Mouse (Mus musculus) central nervous system, embryonic 11.5 days (tissue): ENCODE results near the gene Vsx1. TPM values are rescaled to one million over a fixed set of nuclear protein-coding genes. Genes with fewer than 3 reads are reported as not detected.

ENCODE experiments used
- polyA plus RNA-seq: library from polyadenylated mRNA; depleted of rRNA; stranded (reverse); fragments of >200 nt; gene quantifications from 2 replicates; pipeline ENCODE4 v1.2.3, GENCODE M21; 2012; rRNA removed

The Vsx1 gene
- polyA plus RNA-seq: 0.35 and 0.64 TPM in 2 replicates

GRCm38 (mm10) chr2:150689223-150689800 is at the start of gene Vsx1:
Gene Vsx1 (minus strand): TSS chr2:150689360.

GRCm38 (mm10) chr2:150667820-150668766 is 21.1 kb downstream of the Vsx1 start, which contains the start of gene Acss1:
Gene Acss1 (minus strand): TSS chr2:150668500.

Other genes with a start within 250 kb of the Vsx1 start
- gene Zfp442, start 237.9 kb downstream of the Vsx1 start, polyA plus RNA-seq: 1.5 and 2.7 TPM in 2 replicates
- gene Zfp345, start 204.3 kb downstream of the Vsx1 start, polyA plus RNA-seq: 0.05 and 0.06 TPM in 2 replicates
- 0.12 and 0.30 TPM in 2 replicates for gene Cst7, start 118.9 kb downstream of the Vsx1 start, polyA plus RNA-seq
- 37.6 and 65.9 TPM in 2 replicates for gene Apmap, start 80.8 kb downstream of the Vsx1 start, polyA plus RNA-seq
- gene Acss1, start 20.9 kb downstream of the Vsx1 start, polyA plus RNA-seq: 19.2 and 29.4 TPM in 2 replicates
- gene Entpd6, start 59.7 kb upstream of the Vsx1 start, polyA plus RNA-seq: 17.6 and 23.1 TPM in 2 replicates
- gene Pygb, start 97.4 kb upstream of the Vsx1 start, polyA plus RNA-seq: 41.2 and 46.6 TPM in 2 replicates
- gene Abhd12, start 215.4 kb upstream of the Vsx1 start, polyA plus RNA-seq: 26.1 and 37.0 TPM in 2 replicates
- gene Gins1, start 216.0 kb upstream of the Vsx1 start, polyA plus RNA-seq: 56.4 and 64.6 TPM in 2 replicates